Mouse (Mus musculus): ENCODE measurements around the gene Calcoco2. TPM values are rescaled to one million over a fixed set of nuclear protein-coding genes. Genes with fewer than 3 reads are reported as not detected.
"Not testable (repeated sequence)": the region's sequence is repeated elsewhere in the genome, so short reads cannot be mapped to it uniquely, and the experiment has no call there.

Calcoco2 gene
- polyA plus RNA-seq (2015; fragmentation: Nextera tagmentation; extraction: Ambion mirVana) = 0.13 and 0.20 TPM in 2 replicates

- DNase-seq (ENCODE audit: low spot score) = no peak
Measured at GRCm38 (mm10) chr11:96111751-96112150, at the start of gene Calcoco2. TSS of gene Calcoco2 (minus strand) at chr11:96111964.

GRCm38 (mm10) chr11:96147471-96147870, 35.7 kb upstream of the Calcoco2 start:
- DNase-seq (ENCODE audit: low spot score) = no peak

DNA sequence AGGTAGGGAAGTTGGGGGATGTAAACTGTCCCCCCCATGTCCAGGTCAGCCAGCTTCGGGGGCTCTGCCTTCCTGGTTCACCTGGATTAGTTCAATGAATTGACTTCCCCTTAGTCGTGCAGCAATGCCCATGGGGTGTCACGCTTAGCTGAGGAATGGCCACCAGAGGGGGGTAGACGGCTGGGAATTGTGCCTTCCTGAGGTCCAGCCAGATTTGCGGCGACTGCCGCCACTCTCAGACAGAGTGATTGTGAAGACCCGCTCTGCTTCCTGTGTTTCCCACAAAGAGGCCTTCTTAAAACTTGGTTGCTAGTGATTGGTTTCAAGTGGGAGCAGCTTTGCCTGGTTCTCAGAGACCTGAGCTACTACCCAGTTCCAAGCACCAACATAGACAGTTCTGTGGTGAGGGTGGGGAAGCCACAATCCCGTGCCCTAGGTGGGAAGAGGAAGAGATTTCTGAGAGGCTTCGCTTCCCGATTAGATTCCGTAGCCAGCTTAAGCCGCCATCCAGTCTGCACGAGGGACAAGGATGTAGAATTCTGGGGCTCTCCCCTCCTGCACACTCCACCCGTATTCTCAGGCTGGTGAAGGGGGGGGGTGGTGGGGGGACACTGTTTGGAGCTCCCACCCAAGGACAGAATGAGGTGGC, 34.0 kb upstream of the Calcoco2 start:
- peak; percentile 27 for DNase-seq (ENCODE audit: low spot score)

DNA sequence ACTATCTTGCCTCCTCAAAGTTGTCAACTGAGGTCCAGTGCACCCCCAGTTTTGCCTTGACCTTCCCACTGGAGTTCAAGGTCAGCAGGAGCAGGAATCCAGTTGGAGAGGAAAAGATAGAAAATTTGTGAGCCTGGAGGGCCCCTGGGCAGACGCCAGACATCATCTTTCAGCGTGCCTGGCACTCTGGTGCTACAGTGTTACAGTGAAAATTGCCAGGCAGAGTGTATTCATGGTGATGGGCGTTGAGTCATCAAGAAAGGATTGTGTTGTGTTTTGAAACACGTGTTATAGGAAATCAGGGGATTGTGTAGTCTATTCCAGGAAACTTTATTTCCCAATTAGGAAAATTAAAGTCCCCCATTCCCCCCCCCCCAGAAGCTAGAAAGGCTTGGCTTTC, 32.0 kb upstream of the Calcoco2 start:
- no peak for DNase-seq (ENCODE audit: low spot score)

DNA sequence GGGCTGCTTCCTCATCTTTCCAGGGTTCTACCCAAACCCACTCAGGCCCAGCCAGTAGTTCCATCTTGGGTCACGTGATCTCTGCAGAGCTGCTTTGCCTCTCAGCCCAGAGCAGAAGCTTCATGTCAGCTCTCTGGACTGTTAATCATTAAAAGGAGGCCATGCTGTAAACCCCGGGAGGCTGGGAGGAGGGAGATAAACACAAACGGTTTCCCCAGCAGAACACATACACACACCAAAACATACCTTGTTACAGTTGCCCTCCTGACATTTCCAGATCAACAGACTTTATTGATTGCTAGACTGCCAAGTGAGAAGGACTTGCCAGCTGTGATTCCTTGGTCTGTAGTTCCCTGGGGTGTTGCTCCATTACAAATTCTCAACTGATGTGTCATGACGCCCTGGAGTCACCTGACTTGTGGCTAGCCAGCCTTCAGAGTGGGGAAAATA, 29.0 kb upstream of the Calcoco2 start:
- no peak for DNase-seq (ENCODE audit: low spot score)

GRCm38 (mm10) chr11:96135847-96136246, 24.1 kb upstream of the Calcoco2 start:
- no peak for DNase-seq (ENCODE audit: low spot score)

GRCm38 (mm10) chr11:96133239-96133865, 21.6 kb upstream of the Calcoco2 start, which contains the start of gene Ttll6:
TSS of gene Ttll6 (plus strand) at chr11:96133786.
- peak; percentile 55 for DNase-seq (ENCODE audit: low spot score)

DNA sequence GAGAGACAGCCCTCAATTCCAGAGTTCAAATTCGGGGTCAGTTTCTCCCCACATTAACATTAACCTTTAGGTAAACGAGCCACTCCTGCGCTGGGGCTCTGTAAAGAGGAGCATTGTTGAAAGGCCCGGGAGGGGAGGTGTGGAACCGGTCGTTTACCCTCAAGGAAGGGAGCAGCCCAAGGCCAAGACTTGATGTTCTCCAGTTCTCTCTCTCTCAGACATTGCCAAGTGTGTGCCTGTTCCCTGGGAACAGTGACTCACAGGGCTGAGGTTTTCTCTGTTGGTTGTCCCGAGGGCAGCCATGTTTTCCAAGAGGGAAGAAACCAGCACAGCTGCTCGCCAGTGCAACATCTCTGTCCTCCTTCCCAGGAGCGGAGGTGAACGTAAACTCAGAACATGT, 18.8 kb upstream of the Calcoco2 start:
- DNase-seq (ENCODE audit: low spot score) = no peak

DNA sequence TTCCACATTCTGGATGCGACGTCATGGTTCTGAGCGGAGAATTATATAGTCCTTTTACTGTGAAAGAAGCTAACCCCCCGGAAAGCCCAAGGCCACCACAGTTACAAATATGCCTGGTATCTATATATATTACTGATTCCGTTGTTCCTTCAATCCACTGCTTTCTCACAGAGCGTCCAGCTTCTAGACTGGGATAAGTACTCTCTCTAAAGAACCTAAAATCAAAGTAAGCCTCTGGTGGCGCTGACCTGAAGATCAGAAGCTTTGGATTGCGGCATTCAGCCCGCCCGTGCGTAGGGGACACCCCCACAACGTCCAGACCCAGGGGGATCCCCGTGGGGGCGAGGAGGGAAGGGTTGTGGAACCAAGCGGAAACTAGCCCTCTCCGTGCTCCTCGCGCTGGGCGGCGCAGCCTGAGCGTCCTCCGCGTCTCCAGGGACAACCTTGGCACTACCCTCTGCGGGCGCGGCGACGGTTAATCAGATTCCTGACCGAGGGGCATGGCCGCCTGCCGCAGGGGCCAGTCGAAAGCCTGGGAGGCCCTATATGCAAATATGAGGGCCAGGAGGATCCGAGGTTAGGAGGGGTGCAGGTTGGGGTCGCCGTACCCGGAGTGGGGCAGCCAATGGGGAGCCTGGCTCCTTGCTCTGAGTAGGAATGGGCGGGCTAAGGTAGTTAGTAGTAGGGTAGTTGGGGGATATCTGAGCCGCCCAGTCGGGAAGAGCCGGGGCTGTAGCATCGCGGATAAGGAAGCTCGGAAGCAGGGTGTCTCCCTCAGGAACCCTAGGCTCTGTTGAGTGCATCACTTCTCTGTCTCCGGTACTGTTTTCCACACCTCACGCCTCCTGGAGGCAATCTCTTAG, 12.5 kb upstream of the Calcoco2 start:
- no peak for DNase-seq (ENCODE audit: low spot score)

DNA sequence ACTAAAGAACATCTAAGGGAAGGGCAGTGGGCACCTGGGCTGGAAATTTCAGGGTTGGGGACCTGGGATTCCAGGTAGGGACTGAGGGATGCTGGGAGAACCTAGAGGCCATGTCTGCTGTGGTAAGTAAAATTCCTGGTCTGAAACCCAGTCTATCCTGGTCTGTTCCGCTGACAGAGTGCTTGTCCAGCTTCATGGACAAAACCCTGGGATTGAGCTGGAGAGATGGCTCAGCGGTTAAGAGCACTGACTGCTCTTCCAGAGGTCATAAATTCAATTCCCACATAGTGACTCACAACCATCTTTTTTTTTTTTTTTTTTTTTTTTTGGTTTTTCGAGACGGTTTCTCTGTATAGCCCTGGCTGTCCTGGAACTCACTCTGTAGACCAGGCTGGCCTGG, 11.0 kb upstream of the Calcoco2 start:
- not testable (repeated sequence) for DNase-seq (ENCODE audit: low spot score)

GRCm38 (mm10) chr11:96119401-96119800, 7.6 kb upstream of the Calcoco2 start:
- no peak for DNase-seq (ENCODE audit: low spot score)

DNA sequence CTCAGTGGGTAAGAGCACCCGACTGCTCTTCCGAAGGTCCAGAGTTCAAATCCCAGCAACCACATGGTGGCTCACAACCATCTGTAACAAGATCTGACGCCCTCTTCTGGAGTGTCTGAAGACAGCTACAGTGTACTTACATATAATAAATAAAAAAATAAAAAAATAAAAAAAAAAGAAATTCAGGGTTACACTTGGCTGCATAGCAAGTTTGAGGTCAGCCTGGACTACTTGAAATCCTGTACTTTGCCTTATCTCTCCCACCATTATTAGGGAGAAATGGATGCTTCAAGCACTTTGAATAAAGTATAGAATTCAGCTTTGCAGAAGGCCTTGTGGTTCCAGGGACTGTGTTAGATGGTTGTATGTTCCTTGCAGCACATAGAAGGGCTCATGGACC, 5.2 kb upstream of the Calcoco2 start:
- not testable (repeated sequence) for DNase-seq (ENCODE audit: low spot score)

GRCm38 (mm10) chr11:96116116-96116515, 4.4 kb upstream of the Calcoco2 start:
- DNase-seq (ENCODE audit: low spot score) = no peak

GRCm38 (mm10) chr11:96115416-96115815, 3.7 kb upstream of the Calcoco2 start:
- no peak for DNase-seq (ENCODE audit: low spot score)

DNA sequence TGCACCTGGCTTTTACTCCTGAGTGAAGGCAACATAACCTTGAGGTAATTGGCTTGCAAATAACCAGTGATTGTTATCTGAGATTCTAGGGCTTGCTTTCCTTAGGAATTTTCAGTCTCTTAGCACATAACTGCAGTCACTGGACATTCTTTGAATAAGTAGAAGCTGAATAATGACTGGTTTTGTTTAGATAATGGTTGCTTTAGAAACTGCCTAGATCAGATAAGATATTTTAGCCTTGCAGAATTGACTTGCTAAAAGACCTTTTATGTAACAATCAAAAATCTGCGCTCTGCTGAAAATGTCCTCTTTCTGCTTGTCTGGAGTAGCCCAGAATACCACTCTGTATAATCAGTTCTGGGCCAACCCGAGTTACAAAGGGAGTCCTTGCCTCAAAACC, 2.3 kb upstream of the Calcoco2 start:
- DNase-seq (ENCODE audit: low spot score) = no peak

- DNase-seq (ENCODE audit: low spot score) = not testable (repeated sequence)
Measured at GRCm38 (mm10) chr11:96110950-96111349, 814 bp downstream of the Calcoco2 start.

GRCm38 (mm10) chr11:96108376-96108775, 3.4 kb downstream of the Calcoco2 start:
- DNase-seq (ENCODE audit: low spot score) = no peak

DNA sequence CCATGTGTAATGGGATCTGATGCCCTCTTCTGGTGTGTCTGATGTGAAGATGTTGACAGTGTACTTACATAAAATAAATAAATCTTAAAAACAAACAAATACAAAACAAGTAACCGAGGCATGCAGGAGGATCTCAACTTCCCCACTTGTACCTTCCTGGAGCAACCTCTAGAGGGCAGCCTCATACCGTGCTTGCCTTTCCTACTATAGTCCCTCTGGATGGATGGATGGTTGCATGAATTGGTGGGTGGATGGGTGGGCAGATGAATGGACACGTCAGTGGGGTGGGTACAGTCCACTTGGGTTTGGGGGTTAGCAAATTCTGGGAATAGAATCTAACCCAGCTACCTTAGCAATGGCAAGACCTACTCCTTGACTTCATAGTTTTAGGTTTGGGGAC, 18.4 kb downstream of the Calcoco2 start:
- DNase-seq (ENCODE audit: low spot score) = peak; percentile 33

GRCm38 (mm10) chr11:96092674-96093291, 19.0 kb downstream of the Calcoco2 start:
- no peak for DNase-seq (ENCODE audit: low spot score)

- peak; percentile 28 for DNase-seq (ENCODE audit: low spot score)
Measured at GRCm38 (mm10) chr11:96091073-96091472, 20.7 kb downstream of the Calcoco2 start.

DNA sequence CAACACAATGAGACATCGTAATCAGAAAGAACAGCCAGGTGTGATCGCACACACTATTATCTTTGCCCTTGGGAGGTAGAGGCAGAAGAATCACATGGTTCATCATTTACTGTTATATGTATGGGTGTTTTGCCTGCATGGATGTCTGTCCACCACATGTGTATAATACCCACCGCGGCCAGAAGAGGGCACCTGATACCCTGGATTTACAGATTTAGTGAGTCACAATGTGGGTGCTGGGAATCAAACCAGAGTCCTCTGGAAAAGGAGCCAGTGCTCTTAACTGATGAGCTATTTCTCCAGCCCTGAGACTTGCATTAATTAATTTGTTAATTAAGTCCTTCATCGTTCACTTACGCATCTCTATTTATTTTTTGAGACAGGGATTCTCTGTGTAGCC, 23.8 kb downstream of the Calcoco2 start:
- DNase-seq (ENCODE audit: low spot score) = no peak

DNA sequence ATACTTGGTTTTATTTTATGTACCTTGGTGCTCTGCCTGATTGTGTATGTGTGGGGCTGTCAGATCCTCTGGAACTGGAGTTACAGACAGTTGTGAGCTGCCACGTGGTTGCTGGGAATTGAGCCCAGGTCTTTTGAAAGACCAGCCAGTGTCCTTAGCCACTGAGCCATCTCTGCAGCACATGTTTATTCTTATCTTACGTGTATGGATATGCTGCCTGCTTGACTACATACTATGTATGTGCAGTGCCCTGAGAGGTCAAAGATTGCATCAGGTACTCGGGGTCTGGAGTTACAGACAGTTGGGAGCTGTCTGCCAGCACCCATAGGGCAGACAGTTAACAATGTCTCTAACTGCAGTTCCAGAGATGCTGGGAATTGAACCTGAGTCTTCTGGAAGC, 29.1 kb downstream of the Calcoco2 start:
- no peak for DNase-seq (ENCODE audit: low spot score)
